Mouse (Mus musculus) urinary bladder, postnatal 14 days (tissue): ENCODE results near the gene Galnt9.

Experiments used
- DNase-seq: peaks from one replicate; pipeline ENCODE4 v3.0.0; 2021; ENCODE audit warnings: low spot score

The Galnt9 gene

GRCm38 (mm10) chr5:110535964-110536363, 8.2 kb upstream of the Galnt9 start:
- no peak for DNase-seq

GRCm38 (mm10) chr5:110540947-110541346, 3.2 kb upstream of the Galnt9 start:
- DNase-seq: no peak

GRCm38 (mm10) chr5:110541456-110541855, 2.7 kb upstream of the Galnt9 start:
- no peak for DNase-seq

GRCm38 (mm10) chr5:110544691-110545069, 525 bp downstream of the Galnt9 start:
- no peak for DNase-seq

- no peak for DNase-seq
Observed at GRCm38 (mm10) chr5:110545311-110545710, 1.2 kb downstream of the Galnt9 start.

GRCm38 (mm10) chr5:110546136-110546535, 2.0 kb downstream of the Galnt9 start:
- no peak for DNase-seq

GRCm38 (mm10) chr5:110546726-110547406, 2.7 kb downstream of the Galnt9 start:
- DNase-seq: no peak

- DNase-seq: no peak
Observed at GRCm38 (mm10) chr5:110548446-110548845, 4.3 kb downstream of the Galnt9 start.

GRCm38 (mm10) chr5:110550189-110550588, 6.0 kb downstream of the Galnt9 start:
- no peak for DNase-seq

GRCm38 (mm10) chr5:110550841-110551240, 6.7 kb downstream of the Galnt9 start:
- no peak for DNase-seq

GRCm38 (mm10) chr5:110552005-110552404, 7.8 kb downstream of the Galnt9 start:
- DNase-seq: no peak

GRCm38 (mm10) chr5:110553315-110553714, 9.2 kb downstream of the Galnt9 start:
- no peak for DNase-seq

- DNase-seq: no peak
Observed at GRCm38 (mm10) chr5:110555198-110555597, 11.0 kb downstream of the Galnt9 start.

- peak; percentile 76 for DNase-seq
Observed at GRCm38 (mm10) chr5:110558368-110558767, 14.2 kb downstream of the Galnt9 start.

- DNase-seq: no peak
Observed at GRCm38 (mm10) chr5:110559679-110560078, 15.5 kb downstream of the Galnt9 start.

GRCm38 (mm10) chr5:110562741-110563326, 18.7 kb downstream of the Galnt9 start:
- DNase-seq: no peak

GRCm38 (mm10) chr5:110564986-110565644, 21.0 kb downstream of the Galnt9 start:
- no peak for DNase-seq

GRCm38 (mm10) chr5:110567547-110567946, 23.4 kb downstream of the Galnt9 start:
- no peak for DNase-seq

GRCm38 (mm10) chr5:110574888-110575287, 30.7 kb downstream of the Galnt9 start:
- no peak for DNase-seq

- no peak for DNase-seq
Observed at GRCm38 (mm10) chr5:110579296-110579695, 35.1 kb downstream of the Galnt9 start.

- no peak for DNase-seq
Observed at GRCm38 (mm10) chr5:110580569-110581239, 36.5 kb downstream of the Galnt9 start.

- no peak for DNase-seq
Observed at GRCm38 (mm10) chr5:110582647-110583538, 38.7 kb downstream of the Galnt9 start.
